Mouse (Mus musculus): ENCODE data around the gene Hdgfl1. TPM values are rescaled to one million over a fixed set of nuclear protein-coding genes. Genes with fewer than 3 reads are reported as not detected.

Hdgfl1 gene
- total RNA-seq, 1 experiment: 0.09 TPM

DNA sequence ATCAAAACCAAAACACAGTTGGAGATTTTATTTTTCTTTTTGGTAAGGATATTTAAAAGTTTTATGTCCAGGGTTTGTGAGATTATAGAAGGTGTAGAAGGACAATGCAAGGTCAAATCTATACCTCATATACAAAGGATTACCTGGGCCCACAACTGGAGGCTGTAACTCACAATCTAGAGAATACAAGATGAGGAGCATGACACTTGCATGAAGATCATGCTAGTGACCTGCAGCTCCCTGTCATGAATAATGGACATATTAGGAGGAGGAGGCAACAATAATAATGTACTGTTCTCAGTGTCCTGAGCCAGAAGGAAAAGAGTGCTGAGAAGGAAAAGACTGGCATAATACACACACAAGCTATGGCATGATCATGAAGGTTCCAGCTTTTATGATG, 17.1 kb downstream of the Hdgfl1 start:
- Histone ChIP-seq H3K27ac (ENCODE audit: insufficient read depth, low read depth, low read length, poor library complexity, severe bottlenecking) (no peak overlapping the region), H3K36me3 (ENCODE audit: control insufficient read depth, insufficient read depth, low read length, poor library complexity, severe bottlenecking) (no peaks in the 10 kb centered on the region), H3K4me3 (ENCODE audit: insufficient read depth in 1 of 2, low read depth in 1 of 2, low read length in 2 of 2, poor library complexity in 1 of 2, severe bottlenecking in 1 of 2) (no peak overlapping the region), H3K4me1 (ENCODE audit: control insufficient read depth in 2 of 2, insufficient read depth in 2 of 2, low read length in 2 of 2, poor library complexity in 1 of 2) (no peaks in the 10 kb centered on the region), H3K9me3 (ENCODE audit: control insufficient read depth, insufficient read depth, low read depth, low read length) (no peaks in the 10 kb centered on the region), H3K9ac (ENCODE audit: insufficient read depth, low read depth, low read length, poor library complexity, severe bottlenecking) (no peak overlapping the region)
- in situ Hi-C loops (cut with MboI; ENCODE audit: low sequenced_read_pairs in 2 of 2, unreplicated experiment in 2 of 2): no loop called here
- TF ChIP-seq MAFK (IDR thresholded peaks at IDR 0.05; ENCODE audit: insufficient read depth, low read depth, low read length) (no peak), CHD2 (IDR thresholded peaks at IDR 0.05; ENCODE audit: low read depth, low read length) (no peak), ZNF384 (IDR thresholded peaks at IDR 0.05; ENCODE audit: low read depth, low read length) (no peak), HCFC1 (IDR thresholded peaks at IDR 0.05; ENCODE audit: borderline replicate concordance, insufficient read depth, low read length) (no peak), ZC3H11A (IDR thresholded peaks at IDR 0.05; ENCODE audit: borderline replicate concordance, low read depth, low read length) (no peak)
- DNase-seq (ENCODE audit: low read depth, low spot score): no peak

- H3K36me3 ChIP-seq (ENCODE audit: control insufficient read depth, insufficient read depth, low read length, poor library complexity, severe bottlenecking): no peaks in the 10 kb centered on the region
- no peaks in the 10 kb centered on the region for H3K9me3 ChIP-seq (ENCODE audit: control insufficient read depth, insufficient read depth, low read depth, low read length)
- H3K27ac ChIP-seq (ENCODE audit: insufficient read depth, low read depth, low read length, poor library complexity, severe bottlenecking): no peak overlapping the region
- in situ Hi-C loops (cut with MboI; ENCODE audit: low sequenced_read_pairs in 2 of 2, unreplicated experiment in 2 of 2): no loop called here
- no peak overlapping the region for H3K9ac ChIP-seq (ENCODE audit: insufficient read depth, low read depth, low read length, poor library complexity, severe bottlenecking)
- DNase-seq (ENCODE audit: low read depth, low spot score): no peak
- no peaks in the 10 kb centered on the region for H3K4me1 ChIP-seq (ENCODE audit: control insufficient read depth in 2 of 2, insufficient read depth in 2 of 2, low read length in 2 of 2, poor library complexity in 1 of 2)
- TF ChIP-seq MAFK (IDR thresholded peaks at IDR 0.05; ENCODE audit: insufficient read depth, low read depth, low read length) (no peak), CHD2 (IDR thresholded peaks at IDR 0.05; ENCODE audit: low read depth, low read length) (no peak), ZC3H11A (IDR thresholded peaks at IDR 0.05; ENCODE audit: borderline replicate concordance, low read depth, low read length) (no peak), HCFC1 (IDR thresholded peaks at IDR 0.05; ENCODE audit: borderline replicate concordance, insufficient read depth, low read length) (no peak), ZNF384 (IDR thresholded peaks at IDR 0.05; ENCODE audit: low read depth, low read length) (no peak)
- no peak overlapping the region for H3K4me3 ChIP-seq (ENCODE audit: insufficient read depth in 1 of 2, low read depth in 1 of 2, low read length in 2 of 2, poor library complexity in 1 of 2, severe bottlenecking in 1 of 2)
Observed at GRCm38 (mm10) chr13:26752414-26752813, 17.6 kb downstream of the Hdgfl1 start.

GRCm38 (mm10) chr13:26745760-26746457, 24.1 kb downstream of the Hdgfl1 start:
- no peaks in the 10 kb centered on the region for H3K36me3 ChIP-seq (ENCODE audit: control insufficient read depth, insufficient read depth, low read length, poor library complexity, severe bottlenecking)
- H3K4me1 ChIP-seq (ENCODE audit: control insufficient read depth in 2 of 2, insufficient read depth in 2 of 2, low read length in 2 of 2, poor library complexity in 1 of 2): no peaks in the 10 kb centered on the region
- H3K9ac ChIP-seq (ENCODE audit: insufficient read depth, low read depth, low read length, poor library complexity, severe bottlenecking): no peak overlapping the region
- H3K27ac ChIP-seq (ENCODE audit: insufficient read depth, low read depth, low read length, poor library complexity, severe bottlenecking): no peak overlapping the region
- no peak for DNase-seq (ENCODE audit: low read depth, low spot score)
- no peak overlapping the region for H3K4me3 ChIP-seq (ENCODE audit: insufficient read depth in 1 of 2, low read depth in 1 of 2, low read length in 2 of 2, poor library complexity in 1 of 2, severe bottlenecking in 1 of 2)
- in situ Hi-C loops (cut with MboI; ENCODE audit: low sequenced_read_pairs in 2 of 2, unreplicated experiment in 2 of 2): no loop called here
- H3K9me3 ChIP-seq (ENCODE audit: control insufficient read depth, insufficient read depth, low read depth, low read length): no peaks in the 10 kb centered on the region
- no peak for TF ChIP-seq ZC3H11A (IDR thresholded peaks at IDR 0.05; ENCODE audit: borderline replicate concordance, low read depth, low read length)

DNA sequence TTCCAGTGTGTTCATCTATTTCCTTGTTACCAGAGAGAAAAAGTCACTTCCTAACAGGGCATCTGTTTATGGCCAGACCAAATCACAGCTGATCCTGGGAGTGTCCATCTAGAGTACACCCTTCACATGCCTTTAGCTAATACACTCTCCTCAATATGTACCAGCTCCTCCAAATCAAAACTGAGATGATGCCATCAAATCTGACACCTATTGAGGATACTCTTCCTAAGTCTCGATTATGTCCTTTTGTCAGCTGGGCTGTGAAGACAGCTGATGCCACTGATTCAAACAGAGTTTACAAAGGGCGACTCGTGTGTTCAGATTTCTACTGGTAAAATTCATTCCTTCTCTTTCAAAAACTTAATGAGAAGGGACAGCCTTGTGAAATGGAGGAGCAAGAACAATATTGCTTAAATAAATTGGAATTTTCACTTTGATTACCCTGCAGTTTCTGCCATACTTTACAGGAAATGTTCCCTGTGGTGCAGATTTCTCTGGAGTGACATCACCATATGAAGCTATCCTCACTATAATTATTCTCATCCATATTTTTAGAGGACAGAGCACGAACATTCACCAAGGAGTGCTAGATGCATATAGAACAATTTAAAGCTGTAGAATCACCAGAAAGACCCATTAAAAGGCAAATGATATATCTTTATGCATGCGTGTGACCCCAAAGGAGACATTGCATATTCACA, 24.8 kb downstream of the Hdgfl1 start:
- DNase-seq (ENCODE audit: low read depth, low spot score): no peak
- Histone ChIP-seq H3K27ac (ENCODE audit: insufficient read depth, low read depth, low read length, poor library complexity, severe bottlenecking) (no peak overlapping the region), H3K4me1 (ENCODE audit: control insufficient read depth in 2 of 2, insufficient read depth in 2 of 2, low read length in 2 of 2, poor library complexity in 1 of 2) (no peaks in the 10 kb centered on the region), H3K36me3 (ENCODE audit: control insufficient read depth, insufficient read depth, low read length, poor library complexity, severe bottlenecking) (no peaks in the 10 kb centered on the region), H3K9ac (ENCODE audit: insufficient read depth, low read depth, low read length, poor library complexity, severe bottlenecking) (no peak overlapping the region), H3K4me3 (ENCODE audit: insufficient read depth in 1 of 2, low read depth in 1 of 2, low read length in 2 of 2, poor library complexity in 1 of 2, severe bottlenecking in 1 of 2) (no peak overlapping the region), H3K9me3 (ENCODE audit: control insufficient read depth, insufficient read depth, low read depth, low read length) (no peaks in the 10 kb centered on the region)
- in situ Hi-C loops (cut with MboI; ENCODE audit: low sequenced_read_pairs in 2 of 2, unreplicated experiment in 2 of 2): no loop called here
- TF ChIP-seq ZC3H11A (IDR thresholded peaks at IDR 0.05; ENCODE audit: borderline replicate concordance, low read depth, low read length) (no peak), MAFK (IDR thresholded peaks at IDR 0.05; ENCODE audit: insufficient read depth, low read depth, low read length) (no peak), ZNF384 (IDR thresholded peaks at IDR 0.05; ENCODE audit: low read depth, low read length) (no peak), HCFC1 (IDR thresholded peaks at IDR 0.05; ENCODE audit: borderline replicate concordance, insufficient read depth, low read length) (no peak), CHD2 (IDR thresholded peaks at IDR 0.05; ENCODE audit: low read depth, low read length) (no peak)

All from ES-E14 (cell line).